Mouse (Mus musculus) embryonic facial prominence, embryonic 11.5 days (tissue): ENCODE data around the gene Pdlim3. TPM values are rescaled to one million over a fixed set of nuclear protein-coding genes. Genes with fewer than 3 reads are reported as not detected.
A peak's percentile ranks its signal among the peaks of the same experiment; 100 is the strongest.

ENCODE experiments used
- ATAC-seq: fragments of 200-750 bp; cut with Nextera tagmentation; replicated peaks from 2 replicates; pipeline ENCODE4 v1.8.0; 2017; ENCODE audit warnings: low read depth; ENCODE audit not compliant: insufficient number of reproducible peaks, low FRiP score, low TSS enrichment
- DNase-seq: peaks from one replicate; pipeline ENCODE4 v3.0.0-alpha.2; 2015; ENCODE audit warnings: low spot score
- H3K27ac ChIP-seq: fragments of 300-500 bp; sonication (generic); replicated peaks from 2 replicates; pipeline ENCODE4 v1.5.1; 2014; ENCODE audit warnings: mild to moderate bottlenecking, low read depth, low read length, control low read depth
- H3K27me3 ChIP-seq: fragments of 300-500 bp; sonication (generic); 2 replicates; pipeline ENCODE4 v1.6.1; 2014; ENCODE audit warnings: mild to moderate bottlenecking, low read length, moderate library complexity, mixed read lengths; ENCODE audit not compliant: control insufficient read depth, insufficient read depth
- H3K36me3 ChIP-seq: fragments of 300-500 bp; sonication (generic); replicated peaks from 2 replicates; pipeline ENCODE4 v1.6.1; 2014; ENCODE audit warnings: low read depth, mild to moderate bottlenecking, low read length, moderate library complexity, mixed read lengths; ENCODE audit not compliant: control insufficient read depth, insufficient read depth
- H3K4me1 ChIP-seq: fragments of 300-500 bp; sonication (generic); 2 replicates; pipeline ENCODE4 v1.6.1; 2014; ENCODE audit warnings: low read length, mixed read lengths; ENCODE audit not compliant: control insufficient read depth, insufficient read depth
- H3K4me2 ChIP-seq: fragments of 300-500 bp; sonication (generic); 2 replicates; pipeline ENCODE4 v1.6.1; 2014; ENCODE audit warnings: low read depth, mild to moderate bottlenecking, control low read depth, low read length, moderate library complexity
- H3K4me3 ChIP-seq: fragments of 300-500 bp; sonication (generic); 2 replicates; pipeline ENCODE4 v1.5.1; 2014; ENCODE audit warnings: low read depth, low read length, control low read depth
- H3K9ac ChIP-seq: fragments of 300-500 bp; sonication (generic); replicated peaks from 2 replicates; pipeline ENCODE4 v1.6.1; 2014; ENCODE audit warnings: mild to moderate bottlenecking, control low read depth, low read length
- H3K9me3 ChIP-seq: fragments of 300-500 bp; sonication (generic); replicated peaks from 2 replicates; pipeline ENCODE4 v1.6.1; 2016; ENCODE audit warnings: mild to moderate bottlenecking, low read length, inconsistent platforms, mixed read lengths; ENCODE audit not compliant: control insufficient read depth
- WGBS: fragments of 180-500 bp; shearing (Covaris S2); extraction: QIAGEN DNeasy Blood & Tissue Kit; methylation state at CpG from one replicate; pipeline ENCODE4 v1.1.7; 2014; 5-methylcytosine and 5-hydroxymethylcytosine counted together
- polyA plus RNA-seq: library from polyadenylated mRNA; unstranded; fragments of >200 nt; fragmentation: Nextera tagmentation; extraction: Ambion mirVana; gene quantifications from 2 replicates; pipeline ENCODE4 v1.2.1, GENCODE M21; 2014

Gene Pdlim3
- polyA plus RNA-seq = 13.5 and 13.9 TPM in 2 replicates

- Histone ChIP-seq H3K9ac (peak within 1 kb of the TSS; percentile 22), H3K4me2 (peak within 1 kb of the TSS; percentile 77), H3K36me3 (no peaks in the 10 kb centered on the region), H3K27ac (no peak within 1 kb of the TSS), H3K4me3 (peak within 1 kb of the TSS; percentile 38), H3K27me3 (no peaks in the 10 kb centered on the region), H3K9me3 (no peaks in the 10 kb centered on the region), H3K4me1 (no peaks in the 10 kb centered on the region)
- peak; percentile 76 for DNase-seq
- peak; percentile 90 for ATAC-seq
- WGBS = under 1% methylated on average over 22 of the region's 22 CpGs
Observed at GRCm38 (mm10) chr8:45885202-45885685, at the start of gene Pdlim3. Gene Pdlim3 (plus strand): TSS chr8:45885461.

DNA sequence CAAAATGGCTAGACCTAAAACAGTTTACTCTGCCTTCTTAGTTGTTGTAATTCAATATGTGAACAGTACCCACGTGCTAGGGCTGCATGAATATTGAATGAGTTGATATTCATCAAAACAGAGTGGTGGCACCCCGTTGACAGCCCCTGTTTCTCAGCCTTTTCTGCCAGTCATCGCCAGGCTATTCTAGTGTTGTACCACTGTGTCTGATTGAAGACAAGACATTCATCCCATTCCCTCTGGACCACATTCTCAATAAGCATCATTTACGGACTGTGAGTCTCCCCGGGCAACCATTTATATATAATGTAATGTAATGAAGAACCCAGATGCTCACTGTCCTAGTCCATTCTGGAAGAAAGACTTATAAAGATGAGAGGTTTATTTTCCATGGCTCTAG, 42.0 kb upstream of the Pdlim3 start:
- no peak overlapping the region for H3K9ac ChIP-seq
- WGBS = 81% methylated on average over 5 of the region's 5 CpGs
- DNase-seq = no peak

DNA sequence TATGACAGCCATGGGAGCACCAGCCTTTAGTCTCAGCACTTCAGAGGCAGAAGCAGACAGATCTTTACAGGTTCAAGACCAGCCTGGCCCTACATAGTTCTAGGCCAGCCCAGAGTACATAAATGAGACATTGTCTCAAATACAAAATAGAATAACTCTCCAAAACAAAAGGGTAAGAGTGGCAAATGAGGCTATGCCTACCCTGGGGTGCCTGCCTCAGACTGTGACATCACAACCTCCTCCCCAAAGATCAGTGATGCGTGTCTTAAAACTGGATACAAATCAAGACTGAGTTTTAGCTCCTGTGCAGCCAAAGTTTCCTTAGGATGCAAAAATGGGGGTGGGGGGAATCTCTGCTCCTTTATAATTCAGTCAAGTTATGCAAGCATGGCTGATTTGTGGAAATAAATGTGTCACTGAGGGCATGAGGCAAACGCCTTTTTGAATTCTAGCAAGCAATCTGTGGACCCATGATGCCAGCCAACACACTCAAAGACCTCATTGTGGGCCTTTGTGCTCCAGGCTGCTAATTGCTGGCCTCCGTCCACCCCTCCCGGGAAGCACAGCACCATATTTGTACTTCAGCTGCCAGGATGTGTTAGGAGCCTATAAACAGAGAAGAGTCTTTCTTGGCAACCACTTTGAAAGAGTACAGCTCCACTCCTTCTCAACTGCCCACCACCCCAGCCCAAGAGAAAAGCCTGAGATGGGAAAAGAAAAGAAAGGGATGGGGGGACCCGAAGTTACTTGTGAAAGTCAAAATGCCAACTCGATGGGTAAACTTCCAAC, 41.0 kb upstream of the Pdlim3 start:
- no peaks in the 10 kb centered on the region for H3K36me3 ChIP-seq
- no peak for ATAC-seq
- no peak overlapping the region for H3K9ac ChIP-seq
- H3K4me3 ChIP-seq = no peak overlapping the region
- H3K27ac ChIP-seq = no peak overlapping the region
- no peaks in the 10 kb centered on the region for H3K4me1 ChIP-seq
- WGBS = 67% methylated on average over 6 of the region's 6 CpGs
- no peaks in the 10 kb centered on the region for H3K27me3 ChIP-seq
- no peak overlapping the region for H3K4me2 ChIP-seq
- no peak for DNase-seq
- no peaks in the 10 kb centered on the region for H3K9me3 ChIP-seq

More for the DNA sequence above, 42.0 kb upstream of the Pdlim3 start:
- ATAC-seq = no peak
- Histone ChIP-seq H3K4me2 (no peak overlapping the region), H3K36me3 (no peaks in the 10 kb centered on the region), H3K4me3 (no peak overlapping the region), H3K27me3 (no peaks in the 10 kb centered on the region), H3K9me3 (no peaks in the 10 kb centered on the region), H3K27ac (no peak overlapping the region), H3K4me1 (no peaks in the 10 kb centered on the region)

DNA sequence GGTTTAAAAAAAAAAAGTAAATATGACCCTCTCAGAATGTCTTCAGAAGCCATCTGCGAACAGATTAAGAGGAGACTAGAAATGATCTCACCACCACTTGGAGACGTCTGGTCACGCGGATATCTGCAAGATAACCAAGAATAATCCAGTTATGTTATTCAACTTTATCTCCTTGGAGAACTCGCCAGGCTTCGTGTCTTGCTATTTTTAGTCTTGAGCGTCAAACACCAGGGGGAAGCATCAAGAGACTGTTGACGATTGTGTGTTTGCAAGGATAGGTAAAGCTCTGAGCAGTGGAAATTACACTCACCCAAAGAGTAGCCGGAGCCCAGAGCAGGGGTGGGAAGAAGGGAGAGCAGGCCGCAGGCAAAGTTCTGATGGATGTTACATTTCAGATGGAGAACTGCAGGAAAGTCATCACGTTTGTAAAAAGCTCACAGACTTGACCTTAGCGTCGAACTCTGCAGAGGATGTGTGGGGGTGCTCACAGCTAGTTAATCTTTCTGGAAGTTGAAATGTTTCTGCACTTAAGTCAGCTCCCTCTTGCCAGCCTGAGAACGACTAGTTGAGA, 40.3 kb upstream of the Pdlim3 start:
- WGBS = 70% methylated on average over 14 of the region's 14 CpGs
- no peak for ATAC-seq
- Histone ChIP-seq H3K4me2 (no peak overlapping the region), H3K27me3 (no peaks in the 10 kb centered on the region), H3K4me3 (no peak overlapping the region), H3K9me3 (no peaks in the 10 kb centered on the region), H3K27ac (no peak overlapping the region), H3K9ac (no peak overlapping the region), H3K4me1 (no peaks in the 10 kb centered on the region), H3K36me3 (no peaks in the 10 kb centered on the region)
- DNase-seq = peak; percentile 9

GRCm38 (mm10) chr8:45845906-45846305, 39.4 kb upstream of the Pdlim3 start:
- no peak overlapping the region for H3K27ac ChIP-seq
- H3K9ac ChIP-seq = no peak overlapping the region
- ATAC-seq (no peak), DNase-seq (no peak)
- H3K36me3 ChIP-seq = no peaks in the 10 kb centered on the region
- H3K4me1 ChIP-seq = no peaks in the 10 kb centered on the region
- WGBS = 75% methylated on average over 4 of the region's 4 CpGs
- no peak overlapping the region for H3K4me2 ChIP-seq
- no peaks in the 10 kb centered on the region for H3K9me3 ChIP-seq
- no peaks in the 10 kb centered on the region for H3K27me3 ChIP-seq
- H3K4me3 ChIP-seq = no peak overlapping the region

GRCm38 (mm10) chr8:45855118-45855517, 30.1 kb upstream of the Pdlim3 start:
- 89% methylated on average over 4 of the region's 4 CpGs for WGBS
- DNase-seq = no peak
- no peaks in the 10 kb centered on the region for H3K36me3 ChIP-seq
- ATAC-seq = no peak
- no peak overlapping the region for H3K4me2 ChIP-seq
- no peaks in the 10 kb centered on the region for H3K27me3 ChIP-seq
- no peaks in the 10 kb centered on the region for H3K9me3 ChIP-seq
- no peaks in the 10 kb centered on the region for H3K4me1 ChIP-seq
- H3K27ac ChIP-seq = no peak overlapping the region
- H3K4me3 ChIP-seq = no peak overlapping the region
- no peak overlapping the region for H3K9ac ChIP-seq

DNA sequence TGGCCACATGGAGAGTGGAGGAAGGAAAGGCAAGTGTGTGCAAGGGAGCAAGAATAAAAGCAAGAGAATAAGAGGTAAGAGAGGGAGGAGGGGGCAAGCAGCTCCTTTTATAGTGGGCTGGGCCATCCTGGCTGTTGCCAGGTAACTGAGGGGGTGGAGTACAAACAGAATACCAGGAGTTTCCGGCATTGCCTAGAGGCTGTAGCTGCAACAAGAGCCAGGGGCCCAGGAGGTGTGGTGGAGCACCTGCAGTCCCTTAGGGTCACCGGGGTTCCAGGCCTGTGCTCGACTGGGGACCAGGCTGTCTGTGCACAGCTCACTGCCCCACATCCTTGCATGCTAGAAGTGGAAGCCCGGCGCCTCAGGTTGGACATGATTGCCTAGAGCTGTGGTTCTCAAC, 27.5 kb upstream of the Pdlim3 start:
- Histone ChIP-seq H3K36me3 (no peaks in the 10 kb centered on the region), H3K27ac (no peak overlapping the region), H3K4me2 (no peak overlapping the region), H3K4me3 (no peak overlapping the region), H3K4me1 (no peaks in the 10 kb centered on the region), H3K27me3 (no peaks in the 10 kb centered on the region), H3K9ac (no peak overlapping the region), H3K9me3 (no peaks in the 10 kb centered on the region)
- peak; percentile 67; the same call in 1 of the 2 replicates for ATAC-seq
- peak; percentile 48 for DNase-seq
- 32% methylated on average over 5 of the region's 5 CpGs for WGBS

DNA sequence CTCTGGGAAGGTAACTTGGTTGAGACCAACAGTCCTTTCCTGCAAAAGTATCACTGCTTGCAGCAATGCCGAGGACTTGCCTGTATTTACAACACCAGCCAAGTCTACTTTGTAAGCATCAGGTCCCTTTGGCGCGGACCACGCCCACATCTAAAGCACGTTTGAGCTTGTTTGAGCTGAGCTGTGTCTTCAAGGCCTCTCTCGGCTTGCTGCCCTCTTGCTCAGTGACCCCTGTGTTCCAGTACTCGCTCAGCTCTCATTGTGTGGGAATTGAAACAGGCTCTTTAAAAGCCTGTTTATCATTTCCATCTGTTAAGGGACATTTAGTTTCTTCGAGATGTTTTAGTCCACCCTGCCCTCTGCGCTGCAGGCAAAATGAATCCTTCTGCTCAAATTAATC, 26.9 kb upstream of the Pdlim3 start:
- 0 out of 2 replicates have a peak, but pooled peaks have one; percentile 39 for ATAC-seq
- Histone ChIP-seq H3K27me3 (no peaks in the 10 kb centered on the region), H3K36me3 (no peaks in the 10 kb centered on the region), H3K27ac (no peak overlapping the region), H3K4me1 (no peaks in the 10 kb centered on the region), H3K4me2 (no peak overlapping the region), H3K9me3 (no peaks in the 10 kb centered on the region), H3K4me3 (no peak overlapping the region), H3K9ac (no peak overlapping the region)
- DNase-seq = peak; percentile 72
- 27% methylated on average over 9 of the region's 9 CpGs for WGBS
